Mouse (Mus musculus) stomach, postnatal 0 days (tissue): ENCODE results near the gene Uox.

Source experiments
- CTCF ChIP-seq: IDR thresholded peaks from 2 replicates; pipeline ENCODE4 v1.5.1; 2016; ENCODE audit warnings: antibody characterized with exemption, low read depth, mild to moderate bottlenecking, moderate library complexity
- EP300 ChIP-seq: optimal IDR thresholded peaks from 2 replicates; pipeline ENCODE3; 2016; ENCODE audit warnings: antibody characterized with exemption

DNA sequence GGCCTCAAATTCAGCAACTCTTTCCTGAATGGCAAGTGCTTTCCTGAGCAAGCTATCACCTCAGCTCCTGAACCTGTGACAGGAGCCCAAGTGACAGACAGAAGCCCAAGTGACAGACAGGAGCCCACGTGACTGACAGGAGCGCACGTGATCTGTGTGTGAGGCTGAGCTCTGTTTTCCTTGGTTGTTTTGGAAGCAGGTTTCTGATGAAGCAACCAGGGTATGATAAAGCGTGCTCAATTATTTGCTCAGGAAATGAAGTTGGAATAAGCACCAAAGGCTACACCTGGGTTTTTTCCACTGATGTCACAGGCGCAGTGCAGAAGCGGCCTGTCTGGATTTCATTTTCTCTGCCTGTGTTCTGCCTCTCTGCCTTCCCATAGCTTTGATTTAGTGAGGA, 19.3 kb downstream of the Uox start:
- TF ChIP-seq CTCF (no peak), EP300 (no peak)
